Comparison of ENCODE assay signal across 9 mouse cellular contexts in the genomic region with DNA sequence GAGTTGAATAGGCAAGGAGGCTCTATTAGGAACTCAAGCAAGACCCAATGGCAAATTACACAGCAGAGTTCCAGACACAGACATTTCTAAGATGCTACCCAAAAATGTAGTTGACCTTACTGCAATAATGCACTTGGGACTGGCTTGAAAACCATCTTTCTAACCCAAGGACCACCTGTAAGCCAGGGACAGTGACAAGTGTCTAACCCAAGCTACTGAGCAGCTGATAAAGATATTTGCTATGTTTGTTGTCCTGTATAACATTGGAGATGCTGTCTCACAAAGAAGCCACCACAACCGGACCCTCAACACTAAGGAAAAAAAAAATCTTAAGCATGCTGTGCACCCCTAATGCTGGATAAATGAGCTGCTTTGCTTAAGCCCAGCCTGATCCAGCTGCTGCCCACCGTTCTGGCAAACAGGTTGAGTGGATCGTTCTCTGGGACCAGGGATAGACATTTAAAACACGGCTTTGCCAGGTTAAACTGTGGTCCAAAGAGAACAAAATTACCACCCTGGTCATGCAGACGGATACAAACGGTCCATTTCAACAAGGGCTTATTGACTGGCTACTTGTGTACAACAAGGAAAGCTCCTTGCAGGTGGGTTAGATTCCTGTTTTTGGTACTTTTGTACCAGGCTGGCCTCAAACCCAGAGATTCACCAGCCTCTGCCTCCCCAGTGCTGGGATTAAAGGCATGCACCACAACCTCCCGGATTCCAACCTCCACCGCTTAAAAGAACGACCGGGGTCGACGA. TPM values are rescaled to one million over a fixed set of nuclear protein-coding genes. Genes with fewer than 3 reads are reported as not detected.
DNase-seq lines count a peak whose midpoint lies in the region; ATAC-seq lines count a peak whose summit lies in the region.
"Had no signal": no experiment of that assay in that cellular context is flagged by ENCODE, and none has a peak within 500 bp of the region (broad histone marks: within the 10 kb centered on the region; RNA-seq: fewer than 3 reads in every experiment).

No protein-coding gene starts in this region.

- H3K9ac ChIP-seq in forebrain, embryonic 12.5 days: peak overlapping the region; percentile 87
- peak overlapping the region; percentile 91 for H3K9ac ChIP-seq in liver, embryonic 13.5 days

- ATAC-seq in forebrain, embryonic 12.5 days (ENCODE audit: low FRiP score): no peak
- ATAC-seq in liver, embryonic 13.5 days (ENCODE audit: low read depth): no peak

- DNase-seq in heart, adult 11 months: peak; percentile 83
- no peak for DNase-seq in heart, adult 18-20 months
- DNase-seq in A20 (ENCODE audit: low read depth, low spot score) (peak; percentile 62), adipocyte (ENCODE audit: low spot score) (no peak)
- DNase-seq in liver, embryonic 13.5 days: no peak
- no peak for DNase-seq in right cerebral cortex, postnatal 14 days
- DNase-seq in gastrocnemius, adult 8-10 months (ENCODE audit: low spot score in 2 of 2): no peak

- peak overlapping the region; percentile 73 for H3K4me3 ChIP-seq in forebrain, embryonic 12.5 days (replicated peaks)
- peak overlapping the region; percentile 82 for H3K4me3 ChIP-seq in liver, embryonic 13.5 days (replicated peaks)

- peak overlapping the region; percentile 72; the same call in 1 of the 2 replicates for H3K27ac ChIP-seq in forebrain, embryonic 12.5 days
- H3K27ac ChIP-seq in liver, embryonic 13.5 days: peak overlapping the region; percentile 89

- peak overlapping the region; percentile 74 for H3K4me2 ChIP-seq in forebrain, embryonic 12.5 days
- H3K4me2 ChIP-seq in liver, embryonic 13.5 days: peak overlapping the region; percentile 87

- WGBS in forebrain, embryonic 12.5 days: 3% methylated on average over 12 of the region's 12 CpGs
- WGBS in liver, embryonic 13.5 days (ENCODE audit: insufficient replicate concordance): under 1% methylated on average over 12 of the region's 12 CpGs

- H3K36me3 ChIP-seq in forebrain, embryonic 12.5 days (replicated peaks): peaks cover 17% of the 10 kb centered on the region
- H3K36me3 ChIP-seq in liver, embryonic 13.5 days: peaks cover 24% of the 10 kb centered on the region

- peaks cover 6% of the 10 kb centered on the region; the same call in 1 of the 2 replicates for H3K27me3 ChIP-seq in forebrain, embryonic 12.5 days
- H3K27me3 ChIP-seq in liver, embryonic 13.5 days: 0 out of 2 replicates have a peak, but pooled peaks cover 9% of the 10 kb centered on the region

- H3K4me1 ChIP-seq in forebrain, embryonic 12.5 days: peaks cover 44% of the 10 kb centered on the region
- peaks cover 48% of the 10 kb centered on the region for H3K4me1 ChIP-seq in liver, embryonic 13.5 days (replicated peaks)

- H3K9me3 ChIP-seq in forebrain, embryonic 12.5 days: no peaks in the 10 kb centered on the region
- no peaks in the 10 kb centered on the region for H3K9me3 ChIP-seq in liver, embryonic 13.5 days (replicated peaks)

RNA-seq across cellular contexts. Expression of gene Ndufb10, which starts 1.0 kb away (rescaled TPM):
- 1,000 to 10,000 TPM in 1 of 2 experiments, 100 to 1,000 TPM in 1; 976 to 1,178 TPM for total RNA-seq in heart, adult 18-20 months (2021)
- polyA plus RNA-seq in forebrain, embryonic 12.5 days (2016; fragmentation: Nextera tagmentation; extraction: Ambion mirVana): 195 and 201 TPM in 2 replicates
- polyA plus RNA-seq in liver, embryonic 13.5 days (2015; fragmentation: Nextera tagmentation; extraction: Ambion mirVana): 206 and 216 TPM in 2 replicates
- total RNA-seq in gastrocnemius, adult 8-10 months (2022): 100 to 1,000 TPM; 409 to 503 (median 459) TPM

RNA-seq across cellular contexts. Expression of gene Rpl3l, which starts 4.3 kb away (rescaled TPM):
- 100 to 1,000 TPM; 390 to 433 TPM for total RNA-seq in heart, adult 18-20 months (2021)
- not detected in 2 replicates for polyA plus RNA-seq in forebrain, embryonic 12.5 days (2016; fragmentation: Nextera tagmentation; extraction: Ambion mirVana)
- 0.10 TPM in 1 of 2 replicates, not detected in the other for polyA plus RNA-seq in liver, embryonic 13.5 days (2015; fragmentation: Nextera tagmentation; extraction: Ambion mirVana)
- total RNA-seq in gastrocnemius, adult 8-10 months (2022): 100 to 1,000 TPM; 757 to 827 (median 779) TPM
- polyA plus RNA-seq: inflammation-experienced regulatory T-cells, adult 6 months had no signal

RNA-seq across cellular contexts. Expression of gene Rps2, which starts 5.4 kb away (rescaled TPM):
- 100 to 1,000 TPM; 701 to 738 TPM for total RNA-seq in heart, adult 18-20 months (2021)
- polyA plus RNA-seq in forebrain, embryonic 12.5 days (2016; fragmentation: Nextera tagmentation; extraction: Ambion mirVana): 946 and 1,025 TPM in 2 replicates
- polyA plus RNA-seq in liver, embryonic 13.5 days (2015; fragmentation: Nextera tagmentation; extraction: Ambion mirVana): 1,350 and 1,469 TPM in 2 replicates
- total RNA-seq in gastrocnemius, adult 8-10 months (2022): 100 to 1,000 TPM; 558 to 703 (median 654) TPM

RNA-seq across cellular contexts. Expression of gene Rnf151, which starts 5.4 kb away (rescaled TPM):
- total RNA-seq in heart, adult 18-20 months (2021): not detected
- 0.29 TPM in 1 of 2 replicates, not detected in the other for polyA plus RNA-seq in forebrain, embryonic 12.5 days (2016; fragmentation: Nextera tagmentation; extraction: Ambion mirVana)
- polyA plus RNA-seq in liver, embryonic 13.5 days (2015; fragmentation: Nextera tagmentation; extraction: Ambion mirVana): 0.10 TPM in 1 of 2 replicates, not detected in the other
- total RNA-seq in gastrocnemius, adult 8-10 months (2022): not detected
- polyA plus RNA-seq: inflammation-experienced regulatory T-cells, adult 6 months had no signal

RNA-seq across cellular contexts. Expression of gene Msrb1, which starts 13.1 kb away (rescaled TPM):
- 100 to 1,000 TPM; 181 to 183 TPM for total RNA-seq in heart, adult 18-20 months (2021)
- polyA plus RNA-seq in forebrain, embryonic 12.5 days (2016; fragmentation: Nextera tagmentation; extraction: Ambion mirVana): 18.8 and 19.5 TPM in 2 replicates
- 21.3 and 21.8 TPM in 2 replicates for polyA plus RNA-seq in liver, embryonic 13.5 days (2015; fragmentation: Nextera tagmentation; extraction: Ambion mirVana)
- total RNA-seq in gastrocnemius, adult 8-10 months (2022): 100 to 1,000 TPM; 144 to 160 (median 145) TPM

Comparison
In these comparisons a context has a peak if more than half of its experiments do, and no peak if none do; other contexts are left out.
1. DNase-seq: peak in heart, adult 11 months (single experiment) and A20 (single experiment); none in heart, adult 18-20 months (0 of 2), liver, embryonic 13.5 days (single experiment), right cerebral cortex, postnatal 14 days (single experiment), gastrocnemius, adult 8-10 months (0 of 2) and adipocyte (single experiment).